Mouse (Mus musculus): ENCODE measurements at regions not wholly inside any gene's neighbourhood (a gene's known extent, or its start where the extent isn't known, plus 50 kb on each side); places are given as distances from the start of the nearest gene placed in this dataset.

GRCm38 (mm10) chr16:45331236-45331635, 77.6 kb downstream of the Cd200 start:
- peak; percentile 39 to 40 for DNase-seq

GRCm38 (mm10) chr16:45330298-45330697, 78.6 kb downstream of the Cd200 start:
- peak; percentile 30 to 46 for DNase-seq

- DNase-seq, result peak in 1 of 2 experiments; percentile 30
These were observed 79.1 kb downstream of the Cd200 start for GRCm38 (mm10) chr16:45329716-45330115.

GRCm38 (mm10) chr16:45327103-45327502, 81.8 kb downstream of the Cd200 start:
- DNase-seq, result no peak

- no peak for DNase-seq
These were observed 87.4 kb downstream of the Btla start for GRCm38 (mm10) chr16:45311479-45311878.
